Mouse (Mus musculus) embryonic fibroblast, embryonic 13.5 days (primary cell): ENCODE data around the gene Dmc1. TPM values are rescaled to one million over a fixed set of nuclear protein-coding genes. Genes with fewer than 3 reads are reported as not detected.

Source experiments
- H3K27ac ChIP-seq: 2 replicates; pipeline ENCODE4 v1.5.1; 2012; ENCODE audit warnings: low read length, control low read depth, inconsistent platforms; ENCODE audit not compliant: insufficient read depth
- H3K4me1 ChIP-seq: 2 replicates; pipeline ENCODE4 v1.6.1; 2011; ENCODE audit warnings: low read length; ENCODE audit not compliant: control insufficient read depth, insufficient read depth
- H3K4me3 ChIP-seq: 2 replicates; pipeline ENCODE4 v1.5.1; 2011; ENCODE audit warnings: mild to moderate bottlenecking, control low read depth, low read length; ENCODE audit not compliant: insufficient read depth
- CTCF ChIP-seq: IDR thresholded peaks from 2 replicates; pipeline ENCODE4 v1.5.1; 2011; ENCODE audit warnings: mild to moderate bottlenecking, control low read depth, low read length, moderate library complexity, borderline replicate concordance; ENCODE audit not compliant: insufficient read depth
- POLR2A ChIP-seq: IDR thresholded peaks from 2 replicates; pipeline ENCODE4 v1.6.1; 2011; ENCODE audit warnings: low read depth, mild to moderate bottlenecking, control low read depth, low read length, moderate library complexity
- polyA plus RNA-seq: library from polyadenylated mRNA; stranded (reverse); fragments of >200 nt; gene quantifications from 2 replicates; pipeline ENCODE4 v1.2.4, GENCODE M21; 2011; ENCODE audit warnings: low read depth; ENCODE audit not compliant: missing spikeins, insufficient read length

Gene Dmc1
- polyA plus RNA-seq, 1 experiment = 0.61 TPM

DNA sequence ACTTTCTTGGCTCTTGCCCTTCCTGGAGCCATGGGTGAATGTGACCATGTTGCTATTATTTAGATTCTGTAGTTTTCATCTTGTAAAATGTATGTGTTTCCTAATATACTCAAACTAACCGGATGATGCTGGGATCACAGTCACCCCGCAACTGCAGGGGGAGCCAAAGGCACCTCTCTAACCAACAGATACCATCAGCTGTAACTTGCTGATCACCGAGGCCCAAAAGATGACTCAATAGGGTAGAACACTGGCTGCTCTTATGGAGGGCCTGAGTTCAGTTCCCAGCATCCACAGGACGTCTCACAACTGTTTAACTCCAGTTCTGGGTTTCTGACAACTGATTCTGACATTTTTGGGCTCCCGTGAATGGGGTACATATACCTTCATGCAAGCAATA lies 11.8 kb upstream of the Dmc1 start:
- no peak overlapping the region for H3K4me3 ChIP-seq

DNA sequence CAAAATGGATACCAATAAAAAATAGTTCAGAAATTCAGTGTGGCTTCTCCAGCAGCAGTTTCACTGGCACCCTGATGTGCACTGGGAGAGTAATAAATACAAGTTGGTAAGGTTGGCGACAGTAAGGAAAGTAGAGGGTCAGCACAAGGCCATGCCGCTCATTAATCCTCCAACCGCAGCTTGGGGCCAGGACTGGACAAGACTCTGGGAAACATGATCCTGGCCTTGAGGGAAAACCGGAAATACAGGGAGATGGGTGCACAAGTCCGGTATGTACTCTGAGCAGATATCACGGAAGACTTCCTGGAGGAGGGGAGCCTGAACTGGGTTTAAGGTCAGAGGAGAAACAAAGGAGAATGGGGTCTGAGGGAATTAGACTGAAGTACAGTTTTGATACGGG lies 10.6 kb upstream of the Dmc1 start:
- Histone ChIP-seq H3K4me1 (no peaks in the 10 kb centered on the region), H3K27ac (no peak overlapping the region), H3K4me3 (no peak overlapping the region)
- TF ChIP-seq POLR2A (no peak), CTCF (no peak)

More for the DNA sequence above, 11.8 kb upstream of the Dmc1 start:
- Histone ChIP-seq H3K27ac (no peak overlapping the region), H3K4me1 (no peaks in the 10 kb centered on the region)
- TF ChIP-seq CTCF (no peak), POLR2A (no peak)

DNA sequence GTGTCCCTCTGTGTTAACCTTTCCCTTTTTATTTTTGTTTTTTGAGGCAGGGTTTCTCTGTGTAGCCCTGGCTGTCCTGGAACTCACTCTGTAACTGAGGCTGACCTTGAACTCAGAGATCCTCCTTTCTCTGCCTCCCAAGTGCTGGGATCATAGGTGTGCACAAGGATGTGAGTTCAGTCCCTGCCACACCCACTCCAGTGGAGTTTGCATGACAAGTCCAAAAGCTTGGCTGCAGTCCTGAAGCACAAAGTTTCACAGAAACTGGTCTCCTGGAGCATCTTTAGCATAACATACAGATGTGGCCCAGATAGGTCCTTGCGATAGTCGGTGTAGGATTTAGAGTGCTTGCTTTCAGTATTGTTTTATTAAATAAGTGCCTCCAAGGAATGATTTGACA lies 4.3 kb upstream of the Dmc1 start:
- TF ChIP-seq POLR2A (no peak), CTCF (no peak)
- Histone ChIP-seq H3K4me3 (no peak overlapping the region), H3K27ac (no peak overlapping the region), H3K4me1 (no peaks in the 10 kb centered on the region)

- TF ChIP-seq CTCF (no peak), POLR2A (no peak)
- Histone ChIP-seq H3K27ac (no peak overlapping the region), H3K4me3 (no peak overlapping the region), H3K4me1 (no peaks in the 10 kb centered on the region)
These were observed 3.3 kb upstream of the Dmc1 start for GRCm38 (mm10) chr15:79608214-79608613.

DNA sequence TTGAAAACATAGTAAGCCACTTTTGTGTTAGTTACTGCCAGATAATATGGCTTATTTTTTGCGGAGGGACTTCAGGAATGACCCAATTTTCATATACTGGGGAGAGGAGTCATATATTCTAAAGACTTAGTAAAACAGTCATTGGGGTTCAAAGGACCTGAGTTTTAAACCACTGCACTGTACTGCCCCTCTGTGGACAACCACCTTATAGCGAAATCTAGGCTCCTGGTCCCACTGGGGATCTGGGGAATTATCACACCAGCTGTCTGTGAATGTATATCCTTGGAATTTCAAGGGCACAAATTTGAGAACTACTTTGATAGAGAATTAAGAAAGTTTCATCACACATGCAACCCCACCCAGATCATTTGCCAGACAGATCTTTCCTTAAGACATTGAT lies 2.8 kb upstream of the Dmc1 start:
- H3K4me1 ChIP-seq = no peaks in the 10 kb centered on the region

GRCm38 (mm10) chr15:79606161-79606560 lies 1.3 kb upstream of the Dmc1 start:
- TF ChIP-seq POLR2A = no peak
- no peak for TF ChIP-seq CTCF
- Histone ChIP-seq H3K27ac (no peak overlapping the region), H3K4me1 (no peaks in the 10 kb centered on the region), H3K4me3 (no peak overlapping the region)

More for the DNA sequence above, 2.8 kb upstream of the Dmc1 start:
- no peak overlapping the region for H3K27ac ChIP-seq
- no peak overlapping the region for H3K4me3 ChIP-seq
- no peak for TF ChIP-seq CTCF
- no peak for TF ChIP-seq POLR2A

GRCm38 (mm10) chr15:79600176-79600575 lies 4.7 kb downstream of the Dmc1 start:
- Histone ChIP-seq H3K27ac (no peak overlapping the region), H3K4me1 (no peaks in the 10 kb centered on the region), H3K4me3 (no peak overlapping the region)
- TF ChIP-seq CTCF = no peak
- no peak for TF ChIP-seq POLR2A

- TF ChIP-seq CTCF (no peak), POLR2A (no peak)
- H3K27ac ChIP-seq = no peak overlapping the region
- H3K4me1 ChIP-seq = no peaks in the 10 kb centered on the region
- no peak overlapping the region for H3K4me3 ChIP-seq
These were observed 6.2 kb downstream of the Dmc1 start for GRCm38 (mm10) chr15:79598715-79599114.

GRCm38 (mm10) chr15:79581581-79581980 lies 23.3 kb downstream of the Dmc1 start:
- Histone ChIP-seq H3K4me3 (no peak overlapping the region), H3K27ac (no peak overlapping the region), H3K4me1 (no peaks in the 10 kb centered on the region)
- no peak for TF ChIP-seq POLR2A
- no peak for TF ChIP-seq CTCF

DNA sequence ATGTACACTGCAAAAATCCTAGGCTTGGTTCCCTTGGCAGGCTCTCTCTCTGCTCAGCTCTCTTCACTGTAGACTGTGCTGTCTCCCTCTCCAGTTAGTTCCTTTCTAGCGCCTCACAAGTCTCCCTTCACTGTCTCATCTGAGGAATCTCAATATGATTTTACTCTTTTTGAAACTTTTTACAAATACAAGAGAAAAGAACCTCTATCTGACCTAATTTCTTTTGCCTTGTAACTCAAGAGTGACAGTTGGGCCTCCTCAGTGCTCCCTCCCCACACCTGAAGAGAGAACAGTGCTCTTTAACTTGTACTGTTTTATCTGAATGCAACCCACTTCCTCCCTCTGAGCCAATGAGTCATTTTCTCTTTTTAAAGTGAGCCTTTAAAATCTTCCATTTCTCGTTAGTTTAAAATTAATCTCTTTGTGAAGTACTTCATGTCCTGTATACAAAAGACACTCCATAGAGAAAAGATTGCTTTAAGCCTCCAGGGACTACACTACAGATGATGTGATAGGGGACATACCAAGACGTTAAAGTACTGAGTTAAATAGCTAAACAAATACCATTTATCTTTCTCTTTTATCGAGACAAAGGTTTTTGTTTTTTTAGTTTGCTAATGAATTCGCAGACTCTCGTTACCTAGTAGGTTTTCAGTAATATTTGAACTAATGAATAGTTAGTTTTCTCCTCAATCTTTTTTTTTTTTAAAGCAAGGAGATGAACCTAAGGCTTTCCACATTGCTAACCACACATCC lies 27.1 kb downstream of the Dmc1 start:
- Histone ChIP-seq H3K27ac (no peak overlapping the region), H3K4me3 (no peak overlapping the region), H3K4me1 (no peaks in the 10 kb centered on the region)
- no peak for TF ChIP-seq POLR2A
- no peak for TF ChIP-seq CTCF
